Mouse (Mus musculus) bone marrow, adult 2 months (tissue): ENCODE results near the gene Srf. TPM values are rescaled to one million over a fixed set of nuclear protein-coding genes. Genes with fewer than 3 reads are reported as not detected.
"Not testable (repeated sequence)": the region's sequence is repeated elsewhere in the genome, so short reads cannot be mapped to it uniquely, and the experiment has no call there.

ENCODE experiments used
- H3K27ac ChIP-seq: fragments of 200-500 bp; 2 replicates; pipeline ENCODE4 v1.5.1; 2012; ENCODE audit warnings: low read depth, mild to moderate bottlenecking, control low read depth, inconsistent platforms, low read length; ENCODE audit not compliant: control insufficient read depth, poor library complexity, insufficient read depth
- H3K4me1 ChIP-seq: fragments of 200-500 bp; 2 replicates; pipeline ENCODE4 v1.6.1; 2011; ENCODE audit warnings: low read length; ENCODE audit not compliant: control insufficient read depth, insufficient read depth
- H3K4me3 ChIP-seq: fragments of 200-500 bp; replicated peaks from 2 replicates; pipeline ENCODE3; 2011; ENCODE audit warnings: mild to moderate bottlenecking, low read depth, low read length, control low read depth; ENCODE audit not compliant: control insufficient read depth
- CTCF ChIP-seq: fragments of 200-500 bp; IDR thresholded peaks from 2 replicates; pipeline ENCODE4 v1.5.1; 2011; ENCODE audit warnings: low read length, control low read depth; ENCODE audit not compliant: control insufficient read depth, insufficient read depth
- POLR2A ChIP-seq: fragments of 200-500 bp; IDR thresholded peaks from 2 replicates; pipeline ENCODE4 v1.6.1; 2011; ENCODE audit warnings: low read depth, mild to moderate bottlenecking, control low read depth, low read length, borderline replicate concordance; ENCODE audit not compliant: control insufficient read depth
- WGBS: fragments of 180-500 bp; shearing (Covaris S2); methylation state at CpG from one replicate; pipeline ENCODE4 v1.1.7; 2018; 5-methylcytosine and 5-hydroxymethylcytosine counted together
- polyA plus RNA-seq: library from polyadenylated mRNA; stranded (reverse); fragments of >200 nt; gene quantifications from 2 replicates; pipeline ENCODE4 v1.2.4, GENCODE M21; 2011; ENCODE audit warnings: low replicate concordance; ENCODE audit not compliant: missing spikeins, insufficient read depth, insufficient read length

The Srf gene
- polyA plus RNA-seq, 1 experiment = 17.4 TPM

DNA sequence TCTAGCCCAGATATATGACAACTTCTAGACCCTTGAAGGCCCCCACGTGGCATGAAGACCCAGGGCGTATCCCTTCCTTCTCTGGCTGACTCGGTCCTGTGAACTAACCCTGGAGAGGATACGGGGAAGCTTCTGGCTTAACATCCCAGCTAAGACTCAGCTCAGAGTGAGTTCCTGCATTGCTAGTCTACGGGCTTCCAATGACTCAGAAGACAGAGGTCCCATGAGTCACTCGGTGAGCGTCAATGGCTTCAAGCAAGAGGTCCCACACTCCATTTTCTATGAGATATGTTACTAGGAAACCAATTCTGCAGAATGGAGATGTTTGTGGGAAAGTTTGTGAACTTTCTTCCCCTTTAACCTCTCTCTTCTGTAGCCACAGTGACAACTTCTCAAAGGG, 18.6 kb upstream of the Srf start:
- 83% methylated on average over 7 of the region's 7 CpGs for WGBS
- Histone ChIP-seq H3K4me1 (no peaks in the 10 kb centered on the region), H3K27ac (no peak overlapping the region), H3K4me3 (no peak overlapping the region)
- TF ChIP-seq CTCF (no peak), POLR2A (no peak)

DNA sequence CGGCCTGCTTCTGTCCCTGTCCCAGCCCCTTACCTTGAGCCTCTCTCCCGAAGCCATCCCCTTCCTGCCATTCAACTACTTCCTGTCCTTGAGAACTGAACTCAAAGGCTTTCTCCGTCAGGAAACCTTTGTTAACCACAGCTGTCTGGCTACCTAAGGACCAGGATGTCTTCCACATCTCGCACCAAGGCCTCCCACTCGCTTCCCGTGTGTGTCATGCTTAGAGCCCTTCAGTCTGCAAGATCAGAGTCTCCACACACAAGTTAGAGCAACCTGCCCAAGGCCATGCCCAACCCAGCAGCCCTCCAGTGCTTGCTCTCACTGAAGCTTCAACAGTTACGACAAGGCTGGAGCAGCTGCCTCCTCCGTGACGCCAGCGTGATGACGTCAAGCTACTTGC, 15.0 kb upstream of the Srf start:
- Histone ChIP-seq H3K4me1 (no peaks in the 10 kb centered on the region), H3K27ac (no peak overlapping the region), H3K4me3 (no peak overlapping the region)
- 79% methylated on average over 11 of the region's 11 CpGs for WGBS
- TF ChIP-seq CTCF = no peak
- no peak for TF ChIP-seq POLR2A

DNA sequence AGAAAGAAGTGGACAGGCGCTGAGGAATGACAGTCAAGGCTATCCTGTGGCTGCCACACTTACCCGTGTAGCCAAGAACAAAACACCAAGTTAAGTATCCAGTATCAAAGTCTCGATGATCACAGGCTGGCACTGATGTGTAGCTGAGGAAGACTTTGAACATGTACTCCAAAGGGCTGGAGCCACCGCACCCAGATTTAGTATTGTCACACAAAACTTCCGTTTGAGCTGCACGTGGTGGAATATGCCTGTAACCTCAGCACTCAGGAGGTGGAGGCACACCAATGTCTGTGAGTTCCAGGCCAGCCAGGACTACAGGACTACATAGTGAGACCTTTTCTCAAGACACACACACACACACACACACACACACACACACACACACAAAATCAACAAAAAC, 3.2 kb upstream of the Srf start:
- 78% methylated on average over 6 of the region's 6 CpGs for WGBS
- no peaks in the 10 kb centered on the region; the same call in 1 of the 2 replicates for H3K4me1 ChIP-seq
- TF ChIP-seq CTCF (no peak), POLR2A (no peak)
- no peak overlapping the region for H3K27ac ChIP-seq
- no peak overlapping the region for H3K4me3 ChIP-seq

- TF ChIP-seq CTCF (no peak), POLR2A (no peak)
- no peak overlapping the region for H3K27ac ChIP-seq
- WGBS = 45% methylated on average over 5 of the region's 5 CpGs
- peaks cover 1% of the 10 kb centered on the region; the same call in 1 of the 2 replicates for H3K4me1 ChIP-seq
- H3K4me3 ChIP-seq = no peak overlapping the region
These were observed 2.2 kb upstream of the Srf start for GRCm38 (mm10) chr17:46558151-46558550.

DNA sequence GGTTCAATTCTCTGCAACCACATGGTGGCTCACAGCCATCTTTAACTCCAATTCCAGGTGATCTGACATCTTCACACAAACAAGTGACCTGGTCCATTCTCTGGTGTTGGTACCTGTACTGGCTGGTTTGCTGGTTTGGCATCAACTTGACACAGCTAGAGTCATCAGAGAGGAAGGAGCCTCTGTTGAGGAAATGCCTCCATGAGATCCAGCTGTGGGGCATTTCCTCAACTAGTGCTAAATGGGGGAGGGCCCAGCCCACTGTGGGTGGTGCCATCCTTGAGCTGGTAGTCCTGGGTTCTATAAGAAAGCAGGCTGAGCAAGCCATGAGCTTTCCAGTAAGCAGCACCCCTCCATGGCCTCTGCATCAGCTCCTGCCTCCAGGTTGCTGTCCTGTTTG, 1.3 kb upstream of the Srf start:
- not testable (repeated sequence) for H3K27ac ChIP-seq, H3K4me1 ChIP-seq, H3K4me3 ChIP-seq

DNA sequence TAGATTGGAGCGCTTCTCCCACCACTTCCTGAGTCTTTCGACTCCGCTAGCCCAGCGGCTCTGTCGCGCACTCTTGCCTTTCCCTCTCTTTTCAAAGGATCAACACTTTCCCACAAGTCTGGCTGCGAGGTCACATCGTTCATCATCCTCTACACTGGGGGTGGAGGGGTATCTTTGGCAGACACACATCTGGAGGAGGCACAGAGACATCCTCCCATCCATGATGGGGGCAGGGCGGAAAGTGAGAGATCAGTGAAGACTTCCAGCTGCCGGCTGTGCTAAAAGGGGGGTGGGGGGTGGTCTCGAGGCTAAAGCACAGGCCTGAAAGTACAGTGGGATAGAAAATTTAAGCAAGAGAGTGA, 590 bp upstream of the Srf start:
- under 1% methylated on average over 11 of the region's 11 CpGs for WGBS
- TF ChIP-seq POLR2A (no peak), CTCF (no peak)
- H3K4me3 ChIP-seq = peak overlapping the region; percentile 81
- H3K4me1 ChIP-seq = peaks cover 1% of the 10 kb centered on the region; the same call in 1 of the 2 replicates
- H3K27ac ChIP-seq = peak overlapping the region; percentile 40

DNA sequence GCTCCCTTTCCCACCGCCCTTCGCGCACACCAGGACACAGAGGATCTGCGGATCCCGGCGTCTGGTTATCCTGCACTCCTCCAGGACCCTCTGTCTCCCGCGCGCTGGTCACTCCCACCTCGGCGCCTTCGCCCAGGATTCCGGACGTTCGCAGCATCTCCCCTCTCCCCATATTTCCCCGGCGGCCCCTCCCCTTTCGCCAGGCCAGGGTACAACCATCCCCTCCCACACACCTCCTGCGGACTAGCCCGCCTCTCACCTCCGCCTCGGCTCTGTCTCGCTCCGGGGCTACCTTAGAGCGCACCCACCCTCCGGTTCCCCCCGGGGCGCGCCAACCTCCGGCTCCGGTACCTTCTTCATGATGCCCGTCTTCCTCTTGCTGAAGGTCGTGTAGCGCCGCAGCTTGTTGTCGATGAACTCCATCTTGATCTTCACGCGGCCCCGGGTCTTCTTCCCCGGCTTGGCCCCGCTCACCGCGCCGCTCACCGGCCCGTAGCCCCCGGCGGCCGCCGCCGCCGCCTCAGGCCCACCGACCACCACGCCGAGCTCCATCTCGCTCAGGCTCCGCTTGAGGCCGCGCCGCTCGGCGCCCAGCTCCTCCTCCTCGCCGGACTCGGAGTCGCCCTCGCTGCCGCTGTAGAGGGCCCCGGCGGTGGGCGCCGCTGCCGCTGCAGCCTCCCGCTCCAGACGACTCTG, 850 bp downstream of the Srf start:
- Histone ChIP-seq H3K4me1 (peaks cover 1% of the 10 kb centered on the region; the same call in 1 of the 2 replicates), H3K4me3 (peak overlapping the region; percentile 59), H3K27ac (peak overlapping the region; percentile 93)
- WGBS = 1% methylated on average over 75 of the region's 75 CpGs
- no peak for TF ChIP-seq CTCF

GRCm38 (mm10) chr17:46554646-46554976, 1.4 kb downstream of the Srf start:
- peak overlapping the region; percentile 59 for H3K4me3 ChIP-seq
- TF ChIP-seq CTCF = no peak
- no peak for TF ChIP-seq POLR2A
- peaks cover 1% of the 10 kb centered on the region; the same call in 1 of the 2 replicates for H3K4me1 ChIP-seq
- 1% methylated on average over 11 of the region's 11 CpGs for WGBS
- H3K27ac ChIP-seq = no peak overlapping the region

- Histone ChIP-seq H3K27ac (no peak overlapping the region), H3K4me1 (peaks cover 1% of the 10 kb centered on the region; the same call in 1 of the 2 replicates), H3K4me3 (no peak overlapping the region)
- TF ChIP-seq POLR2A = no peak
- TF ChIP-seq CTCF = no peak
- 74% methylated on average over 3 of the region's 3 CpGs for WGBS
These were observed 2.0 kb downstream of the Srf start for GRCm38 (mm10) chr17:46553926-46554325.
